Mouse (Mus musculus): ENCODE measurements at regions not wholly inside any gene's neighbourhood (a gene's known extent, or its start where the extent isn't known, plus 50 kb on each side); places are given as distances from the start of the nearest gene placed in this dataset.

DNA sequence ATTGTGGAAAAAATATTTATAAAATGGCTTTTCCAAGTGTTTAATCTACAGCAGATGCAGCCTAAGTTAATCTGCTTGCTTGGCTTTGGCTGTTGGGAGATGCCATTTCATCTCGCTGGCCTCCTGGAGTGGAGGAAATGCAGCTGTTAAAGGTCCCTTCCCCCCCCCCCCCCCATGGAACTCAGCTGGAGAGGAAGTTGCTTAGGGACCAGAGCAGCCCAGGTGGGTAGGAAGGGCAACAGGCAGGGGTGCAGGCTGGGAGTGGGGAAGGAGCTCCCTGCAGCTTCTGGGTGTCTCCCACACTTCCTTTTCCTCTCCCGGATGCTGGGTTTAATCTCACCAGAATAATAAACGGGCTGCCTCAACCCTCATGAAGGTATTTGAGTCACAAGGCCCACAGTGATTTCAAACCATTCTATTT, 104.0 kb upstream of the Pmepa1 start:
- Histone ChIP-seq H3K4me3 (ENCODE audit: low read depth, low read length) (no peak overlapping the region), H3K4me1 (replicated peaks; ENCODE audit: control insufficient read depth, insufficient read depth, low read length) (no peaks in the 10 kb centered on the region), H3K9me3 (ENCODE audit: control insufficient read depth, low read length) (no peaks in the 10 kb centered on the region), H3K9ac (ENCODE audit: low read depth, low read length) (no peak overlapping the region), H3K27ac (ENCODE audit: low read depth, low read length) (no peak overlapping the region), H3K4me2 (replicated peaks; ENCODE audit: low read depth, low read length) (no peak overlapping the region), H3K27me3 (ENCODE audit: control insufficient read depth, insufficient read depth, low read length) (no peaks in the 10 kb centered on the region), H3K36me3 (ENCODE audit: control insufficient read depth, insufficient read depth, low read length) (no peaks in the 10 kb centered on the region)
- ATAC-seq (ENCODE audit: low FRiP score) = no peak
- 61% methylated on average over 3 of the region's 3 CpGs for WGBS
- no peak for DNase-seq (ENCODE audit: low spot score)

DNA sequence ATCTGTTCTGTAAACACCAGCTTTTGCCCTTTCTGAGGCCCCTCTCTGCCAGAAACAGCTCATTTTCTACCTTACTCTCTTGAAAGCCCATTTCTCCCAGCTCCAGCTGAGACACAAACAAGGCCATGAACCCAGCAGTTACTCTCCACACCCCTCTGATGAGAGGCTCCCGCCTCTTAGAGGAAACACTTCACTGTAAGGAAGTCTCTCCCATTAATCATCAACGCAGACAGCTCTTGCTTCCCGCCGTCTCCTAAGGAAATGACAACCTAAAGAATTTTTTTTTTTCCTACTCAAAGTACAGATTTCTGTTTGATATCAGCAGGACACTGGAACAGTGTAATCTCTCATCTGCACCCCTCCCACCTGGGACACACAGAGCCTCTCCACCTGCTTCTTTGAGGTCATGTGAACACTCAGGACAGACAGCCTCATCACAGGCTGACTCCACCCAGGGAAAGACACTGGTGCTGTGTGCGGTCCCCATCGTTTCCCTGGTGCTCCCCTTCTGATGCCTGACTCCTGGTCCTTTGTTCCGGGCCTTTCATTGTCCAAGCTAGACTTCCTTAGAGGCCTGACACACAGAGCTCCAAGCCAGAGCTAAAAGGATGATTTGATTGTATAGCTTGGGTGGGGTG, 106.0 kb upstream of the Pmepa1 start:
- DNase-seq (ENCODE audit: low spot score) (no peak), ATAC-seq (ENCODE audit: low FRiP score) (no peak)
- Histone ChIP-seq H3K4me1 (replicated peaks; ENCODE audit: control insufficient read depth, insufficient read depth, low read length) (no peaks in the 10 kb centered on the region), H3K36me3 (ENCODE audit: control insufficient read depth, insufficient read depth, low read length) (no peaks in the 10 kb centered on the region), H3K27ac (ENCODE audit: low read depth, low read length) (no peak overlapping the region), H3K9ac (ENCODE audit: low read depth, low read length) (no peak overlapping the region), H3K9me3 (ENCODE audit: control insufficient read depth, low read length) (no peaks in the 10 kb centered on the region), H3K27me3 (ENCODE audit: control insufficient read depth, insufficient read depth, low read length) (no peaks in the 10 kb centered on the region), H3K4me2 (replicated peaks; ENCODE audit: low read depth, low read length) (no peak overlapping the region), H3K4me3 (ENCODE audit: low read depth, low read length) (no peak overlapping the region)
- WGBS = 47% methylated on average over 7 of the region's 7 CpGs

DNA sequence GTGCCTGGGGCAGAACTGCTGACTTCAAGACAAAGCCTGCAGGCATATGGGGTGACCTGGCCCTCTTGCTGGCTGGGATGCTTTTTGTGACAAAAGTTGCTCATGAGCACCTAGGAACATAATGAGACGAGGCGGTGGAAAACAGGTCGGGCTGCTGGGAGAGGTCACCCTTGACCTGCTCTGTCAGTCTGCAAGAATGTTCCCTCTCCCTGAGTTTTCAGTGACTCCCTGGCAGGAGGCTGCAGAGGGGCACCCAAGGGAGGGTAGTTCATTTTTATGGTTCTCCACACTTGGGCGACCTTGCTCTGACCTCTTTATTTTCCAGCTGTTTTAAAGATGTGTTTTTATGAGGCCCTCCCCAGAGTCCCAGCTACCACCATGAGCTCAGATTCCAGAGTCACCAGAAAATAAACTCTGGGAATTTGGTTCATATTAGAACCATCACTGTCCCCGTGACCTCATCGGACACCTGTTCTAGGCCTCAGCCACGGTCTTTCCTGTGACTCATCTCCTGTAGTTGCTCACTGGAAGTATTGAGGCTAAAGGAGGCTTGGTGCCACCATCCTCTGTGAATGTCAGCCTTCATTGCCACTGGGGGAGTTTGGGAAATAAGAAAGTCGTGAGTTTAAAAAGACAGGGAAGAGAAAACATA, 108.7 kb upstream of the Pmepa1 start:
- H3K27me3 ChIP-seq (ENCODE audit: control insufficient read depth, insufficient read depth, low read length) = no peaks in the 10 kb centered on the region
- ATAC-seq (ENCODE audit: low FRiP score) (no peak), DNase-seq (ENCODE audit: low spot score) (no peak)
- no peaks in the 10 kb centered on the region for H3K4me1 ChIP-seq (replicated peaks; ENCODE audit: control insufficient read depth, insufficient read depth, low read length)
- H3K4me3 ChIP-seq (ENCODE audit: low read depth, low read length) = no peak overlapping the region
- no peaks in the 10 kb centered on the region for H3K36me3 ChIP-seq (ENCODE audit: control insufficient read depth, insufficient read depth, low read length)
- WGBS = 68% methylated on average over 8 of the region's 8 CpGs
- H3K9me3 ChIP-seq (ENCODE audit: control insufficient read depth, low read length) = no peaks in the 10 kb centered on the region
- H3K4me2 ChIP-seq (replicated peaks; ENCODE audit: low read depth, low read length) = no peak overlapping the region
- H3K9ac ChIP-seq (ENCODE audit: low read depth, low read length) = no peak overlapping the region
- no peak overlapping the region for H3K27ac ChIP-seq (ENCODE audit: low read depth, low read length)

DNA sequence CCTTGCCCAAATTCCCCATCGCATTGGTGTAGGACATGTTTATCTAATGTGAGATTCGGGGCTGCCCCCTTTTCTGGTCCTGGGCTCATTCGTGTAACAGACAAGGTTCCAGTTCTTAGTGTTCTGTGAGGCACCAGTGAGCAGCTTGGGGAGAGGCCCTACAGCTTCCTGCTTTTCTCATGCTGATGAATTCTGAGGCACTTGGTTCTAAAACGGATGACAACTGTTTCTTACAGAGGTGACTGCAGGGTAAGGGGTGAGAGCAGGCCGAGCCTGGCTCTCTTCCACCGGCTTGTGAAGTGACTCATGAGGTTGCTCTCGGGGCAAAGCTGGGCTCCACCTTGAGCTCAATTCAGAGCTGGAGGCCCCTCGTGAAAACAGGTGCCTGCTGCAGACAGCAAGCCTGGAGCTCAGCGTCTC, 109.4 kb upstream of the Pmepa1 start:
- no peaks in the 10 kb centered on the region for H3K9me3 ChIP-seq (ENCODE audit: control insufficient read depth, low read length)
- no peak overlapping the region for H3K9ac ChIP-seq (ENCODE audit: low read depth, low read length)
- no peak overlapping the region for H3K4me2 ChIP-seq (replicated peaks; ENCODE audit: low read depth, low read length)
- no peaks in the 10 kb centered on the region for H3K4me1 ChIP-seq (replicated peaks; ENCODE audit: control insufficient read depth, insufficient read depth, low read length)
- no peak overlapping the region for H3K4me3 ChIP-seq (ENCODE audit: low read depth, low read length)
- ATAC-seq (ENCODE audit: low FRiP score) (no peak), DNase-seq (ENCODE audit: low spot score) (no peak)
- H3K27me3 ChIP-seq (ENCODE audit: control insufficient read depth, insufficient read depth, low read length) = no peaks in the 10 kb centered on the region
- 65% methylated on average over 9 of the region's 9 CpGs for WGBS
- no peak overlapping the region for H3K27ac ChIP-seq (ENCODE audit: low read depth, low read length)
- no peaks in the 10 kb centered on the region for H3K36me3 ChIP-seq (ENCODE audit: control insufficient read depth, insufficient read depth, low read length)

DNA sequence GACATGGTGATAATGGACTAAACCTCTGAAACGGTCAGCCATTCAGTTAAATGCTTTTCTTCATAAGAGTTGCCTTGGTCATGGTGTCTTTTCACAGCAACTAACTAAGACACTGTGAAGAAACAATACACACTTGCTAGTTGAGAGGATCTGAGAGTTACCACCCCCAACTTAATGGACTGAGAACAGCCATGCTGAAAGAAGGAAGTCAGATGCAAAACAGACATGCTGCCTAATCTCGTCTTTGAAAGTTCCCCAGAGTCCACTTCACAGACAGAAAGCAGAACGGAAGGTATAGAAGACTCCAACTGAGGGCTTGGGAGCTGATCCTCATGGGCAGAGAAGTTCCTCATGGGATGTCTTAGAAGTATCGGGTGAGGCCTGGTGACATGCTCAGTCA, 111.8 kb upstream of the Pmepa1 start:
- Histone ChIP-seq H3K4me2 (replicated peaks; ENCODE audit: low read depth, low read length) (no peak overlapping the region), H3K4me3 (ENCODE audit: low read depth, low read length) (no peak overlapping the region), H3K36me3 (ENCODE audit: control insufficient read depth, insufficient read depth, low read length) (no peaks in the 10 kb centered on the region), H3K4me1 (replicated peaks; ENCODE audit: control insufficient read depth, insufficient read depth, low read length) (no peaks in the 10 kb centered on the region), H3K9ac (ENCODE audit: low read depth, low read length) (no peak overlapping the region), H3K9me3 (ENCODE audit: control insufficient read depth, low read length) (no peaks in the 10 kb centered on the region), H3K27me3 (ENCODE audit: control insufficient read depth, insufficient read depth, low read length) (no peaks in the 10 kb centered on the region), H3K27ac (ENCODE audit: low read depth, low read length) (no peak overlapping the region)
- ATAC-seq (ENCODE audit: low FRiP score) = no peak
- no peak for DNase-seq (ENCODE audit: low spot score)
- 85% methylated on average over 4 of the region's 4 CpGs for WGBS

DNA sequence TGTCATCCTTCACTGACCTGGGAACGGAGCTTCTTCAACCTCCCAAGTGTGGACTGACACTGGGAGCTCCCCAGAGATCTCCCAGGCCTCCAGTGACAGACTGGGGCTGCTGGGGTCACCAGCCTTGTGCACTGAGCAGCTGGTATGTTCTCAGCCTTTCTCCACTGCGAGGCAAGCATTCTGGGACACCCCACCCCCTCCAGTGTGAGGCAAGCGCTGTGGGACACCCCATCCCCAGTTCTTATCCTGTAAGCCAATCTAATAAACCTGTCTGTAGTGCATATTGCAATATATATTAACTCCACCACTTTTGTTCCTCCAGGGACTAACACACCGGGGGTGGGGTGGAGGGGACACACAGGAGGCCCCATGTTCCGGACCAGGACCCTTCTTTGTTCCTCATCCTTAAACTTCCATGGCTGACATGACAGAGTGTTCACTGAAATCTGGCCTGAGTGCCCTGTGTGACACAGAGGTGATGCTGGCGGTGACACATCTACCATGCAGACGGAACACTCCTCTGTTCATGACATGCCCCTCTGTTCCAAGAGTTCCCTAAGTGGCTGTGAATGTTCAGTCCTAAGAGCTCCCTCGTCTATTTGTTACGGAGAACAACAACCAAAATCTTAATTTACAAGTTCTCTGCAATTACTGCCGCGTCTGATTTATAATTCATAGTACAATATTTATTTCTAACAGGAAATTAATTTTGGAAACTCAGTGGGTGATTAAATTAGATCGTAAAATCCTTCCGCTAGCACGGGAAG, 116.4 kb upstream of the Pmepa1 start:
- no peak overlapping the region for H3K9ac ChIP-seq (ENCODE audit: low read depth, low read length)
- no peak for DNase-seq (ENCODE audit: low spot score)
- H3K36me3 ChIP-seq (ENCODE audit: control insufficient read depth, insufficient read depth, low read length) = no peaks in the 10 kb centered on the region
- H3K27ac ChIP-seq (ENCODE audit: low read depth, low read length) = no peak overlapping the region
- no peaks in the 10 kb centered on the region for H3K4me1 ChIP-seq (replicated peaks; ENCODE audit: control insufficient read depth, insufficient read depth, low read length)
- no peaks in the 10 kb centered on the region for H3K27me3 ChIP-seq (ENCODE audit: control insufficient read depth, insufficient read depth, low read length)
- WGBS = 84% methylated on average over 14 of the region's 14 CpGs
- H3K9me3 ChIP-seq (ENCODE audit: control insufficient read depth, low read length) = no peaks in the 10 kb centered on the region
- no peak overlapping the region for H3K4me2 ChIP-seq (replicated peaks; ENCODE audit: low read depth, low read length)
- no peak for ATAC-seq (ENCODE audit: low FRiP score)
- H3K4me3 ChIP-seq (ENCODE audit: low read depth, low read length) = no peak overlapping the region

DNA sequence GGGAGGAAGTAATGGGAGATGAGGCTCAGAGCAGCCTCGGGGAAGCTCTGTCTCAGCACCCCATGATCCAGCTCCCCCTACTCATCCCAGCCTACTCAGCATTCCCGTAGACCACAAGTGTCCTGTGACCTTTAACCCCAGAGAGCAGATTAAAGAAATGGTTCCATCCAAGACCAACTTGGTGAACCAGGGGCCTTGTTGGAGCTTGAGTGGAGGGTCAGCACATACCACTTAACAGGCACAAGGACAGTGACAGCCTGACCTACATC, 116.9 kb upstream of the Pmepa1 start:
- no peak overlapping the region for H3K27ac ChIP-seq (ENCODE audit: low read depth, low read length)
- ATAC-seq (ENCODE audit: low FRiP score) = no peak
- no peak for DNase-seq (ENCODE audit: low spot score)
- H3K36me3 ChIP-seq (ENCODE audit: control insufficient read depth, insufficient read depth, low read length) = no peaks in the 10 kb centered on the region
- WGBS = 54% methylated on average over 2 of the region's 2 CpGs
- no peak overlapping the region for H3K4me3 ChIP-seq (ENCODE audit: low read depth, low read length)
- H3K9ac ChIP-seq (ENCODE audit: low read depth, low read length) = no peak overlapping the region
- H3K4me1 ChIP-seq (replicated peaks; ENCODE audit: control insufficient read depth, insufficient read depth, low read length) = no peaks in the 10 kb centered on the region
- H3K4me2 ChIP-seq (replicated peaks; ENCODE audit: low read depth, low read length) = no peak overlapping the region
- H3K9me3 ChIP-seq (ENCODE audit: control insufficient read depth, low read length) = no peaks in the 10 kb centered on the region
- H3K27me3 ChIP-seq (ENCODE audit: control insufficient read depth, insufficient read depth, low read length) = no peaks in the 10 kb centered on the region

DNA sequence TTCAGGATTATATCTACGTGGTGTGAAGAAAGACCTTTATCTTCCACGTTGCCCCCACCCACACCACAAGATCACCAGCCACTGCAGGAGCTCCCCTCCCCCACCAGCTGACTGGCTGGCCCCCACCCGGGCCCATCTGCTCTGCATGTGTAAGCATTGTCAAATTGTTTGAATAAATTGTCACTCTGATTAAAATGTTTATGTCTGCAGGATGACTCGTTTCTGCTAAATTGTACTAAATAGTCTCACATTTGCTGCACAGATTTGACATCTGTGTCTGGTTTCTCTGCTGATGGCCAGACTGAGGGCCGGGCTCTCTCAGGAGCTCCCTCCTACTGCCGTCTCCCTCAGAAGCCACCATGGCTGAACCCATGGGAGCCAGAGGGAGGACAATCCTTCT, 119.2 kb upstream of the Pmepa1 start:
- H3K36me3 ChIP-seq (ENCODE audit: control insufficient read depth, insufficient read depth, low read length) = no peaks in the 10 kb centered on the region
- H3K4me2 ChIP-seq (replicated peaks; ENCODE audit: low read depth, low read length) = no peak overlapping the region
- H3K27ac ChIP-seq (ENCODE audit: low read depth, low read length) = no peak overlapping the region
- no peaks in the 10 kb centered on the region for H3K27me3 ChIP-seq (ENCODE audit: control insufficient read depth, insufficient read depth, low read length)
- H3K9me3 ChIP-seq (ENCODE audit: control insufficient read depth, low read length) = no peaks in the 10 kb centered on the region
- no peak overlapping the region for H3K4me3 ChIP-seq (ENCODE audit: low read depth, low read length)
- no peak overlapping the region for H3K9ac ChIP-seq (ENCODE audit: low read depth, low read length)
- no peaks in the 10 kb centered on the region for H3K4me1 ChIP-seq (replicated peaks; ENCODE audit: control insufficient read depth, insufficient read depth, low read length)
- WGBS = 57% methylated on average over 6 of the region's 6 CpGs
- DNase-seq (ENCODE audit: low spot score) (no peak), ATAC-seq (ENCODE audit: low FRiP score) (no peak)

DNA sequence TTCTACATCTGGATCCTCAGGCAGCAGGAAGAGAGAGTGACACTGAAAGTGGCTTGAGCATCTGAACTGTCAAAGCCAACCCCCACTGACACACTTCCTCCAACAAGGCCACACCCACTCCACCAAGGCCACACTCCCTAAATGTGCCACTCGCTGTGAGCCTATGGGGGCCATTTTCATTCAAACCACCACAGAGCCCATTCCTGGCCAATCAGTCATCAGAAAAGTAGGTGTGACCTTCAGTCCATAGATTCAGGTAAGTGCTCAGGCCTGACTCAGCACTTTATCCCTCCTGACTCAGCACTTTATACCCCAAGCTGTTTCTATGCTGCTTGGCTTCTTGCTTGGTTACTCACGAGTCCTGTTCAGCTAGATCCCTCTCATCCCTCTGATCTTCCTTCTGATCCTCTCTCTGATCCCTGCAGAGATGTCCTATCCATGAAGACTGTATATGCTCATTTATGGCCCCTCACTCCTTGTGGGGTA, 121.6 kb upstream of the Pmepa1 start:
- WGBS = 88% methylated on average over 2 of the region's 2 CpGs
- Histone ChIP-seq H3K36me3 (ENCODE audit: control insufficient read depth, insufficient read depth, low read length) (no peaks in the 10 kb centered on the region), H3K27me3 (ENCODE audit: control insufficient read depth, insufficient read depth, low read length) (no peaks in the 10 kb centered on the region), H3K27ac (ENCODE audit: low read depth, low read length) (no peak overlapping the region), H3K9ac (ENCODE audit: low read depth, low read length) (no peak overlapping the region), H3K4me2 (replicated peaks; ENCODE audit: low read depth, low read length) (no peak overlapping the region), H3K9me3 (ENCODE audit: control insufficient read depth, low read length) (no peaks in the 10 kb centered on the region), H3K4me1 (replicated peaks; ENCODE audit: control insufficient read depth, insufficient read depth, low read length) (no peaks in the 10 kb centered on the region), H3K4me3 (ENCODE audit: low read depth, low read length) (no peak overlapping the region)
- DNase-seq (ENCODE audit: low spot score) (no peak), ATAC-seq (ENCODE audit: low FRiP score) (no peak)
